Mouse (Mus musculus): Measurements from ENCODE around the gene Ptgs1.

- no peak for TF ChIP-seq CTCF (IDR thresholded peaks at IDR 0.05; ENCODE audit: control insufficient read depth, insufficient read depth, insufficient replicate concordance, low read depth, low read length)
- no peak for TF ChIP-seq POLR2A (IDR thresholded peaks at IDR 0.05; ENCODE audit: control insufficient read depth, low read depth, low read length)
Observed at GRCm38 (mm10) chr2:36238467-36238866, 8.2 kb downstream of the Ptgs1 start.

All from testis, adult 2 months (tissue).